Mouse (Mus musculus) midbrain, embryonic 11.5 days (tissue): ENCODE data around the gene Selenoh. TPM values are rescaled to one million over a fixed set of nuclear protein-coding genes. Genes with fewer than 3 reads are reported as not detected.
A peak's percentile ranks its signal among the peaks of the same experiment; 100 is the strongest.

Experiments
- ATAC-seq: fragments of 200-750 bp; cut with Nextera tagmentation; 2 replicates; pipeline ENCODE4 v1.8.0; 2017; ENCODE audit warnings: moderate TSS enrichment, moderate library complexity; ENCODE audit not compliant: low FRiP score
- DNase-seq: peaks from one replicate; pipeline ENCODE4 v3.0.0; 2015; ENCODE audit warnings: low spot score; ENCODE audit errors: missing footprints
- H3K27ac ChIP-seq: fragments of 300-500 bp; sonication (generic); 2 replicates; pipeline ENCODE4 v1.5.1; 2014; ENCODE audit warnings: low read depth, low read length
- H3K27me3 ChIP-seq: fragments of 300-500 bp; sonication (generic); 2 replicates; pipeline ENCODE4 v1.6.1; 2014; ENCODE audit warnings: mild to moderate bottlenecking, low read length, moderate library complexity, mixed read lengths; ENCODE audit not compliant: control insufficient read depth, insufficient read depth
- H3K36me3 ChIP-seq: fragments of 300-500 bp; sonication (generic); 2 replicates; pipeline ENCODE4 v1.6.1; 2014; ENCODE audit warnings: mild to moderate bottlenecking, low read length, moderate library complexity, mixed read lengths; ENCODE audit not compliant: control insufficient read depth, insufficient read depth
- H3K4me1 ChIP-seq: fragments of 300-500 bp; sonication (generic); 2 replicates; pipeline ENCODE4 v1.6.1; 2014; ENCODE audit warnings: low read length; ENCODE audit not compliant: control insufficient read depth, insufficient read depth
- H3K4me2 ChIP-seq: fragments of 300-500 bp; sonication (generic); 2 replicates; pipeline ENCODE4 v1.6.1; 2014; ENCODE audit warnings: mild to moderate bottlenecking, moderate library complexity
- H3K4me3 ChIP-seq: fragments of 300-500 bp; sonication (generic); 2 replicates; pipeline ENCODE4 v1.5.1; 2014; ENCODE audit warnings: low read depth, low read length
- H3K9ac ChIP-seq: fragments of 300-500 bp; sonication (generic); 2 replicates; pipeline ENCODE4 v1.6.1; 2014; ENCODE audit warnings: low read length
- H3K9me3 ChIP-seq: fragments of 300-500 bp; sonication (generic); 2 replicates; pipeline ENCODE4 v1.6.1; 2016; ENCODE audit warnings: low read length; ENCODE audit not compliant: control insufficient read depth
- whole genome bisulfite sequencing: fragments of 180-500 bp; shearing (Covaris S2); extraction: QIAGEN DNeasy Blood & Tissue Kit; methylation state at CpG from one replicate; pipeline ENCODE4 v1.1.7; 2014; 5-methylcytosine and 5-hydroxymethylcytosine counted together
- polyA plus RNA-seq: library from polyadenylated mRNA; unstranded; fragments of >200 nt; fragmentation: Nextera tagmentation; extraction: Ambion mirVana; gene quantifications from 2 replicates; pipeline ENCODE4 v1.2.1, GENCODE M21; 2014

Gene Selenoh
- polyA plus RNA-seq, 1 experiment from 2014 or later, result 473 TPM

DNA sequence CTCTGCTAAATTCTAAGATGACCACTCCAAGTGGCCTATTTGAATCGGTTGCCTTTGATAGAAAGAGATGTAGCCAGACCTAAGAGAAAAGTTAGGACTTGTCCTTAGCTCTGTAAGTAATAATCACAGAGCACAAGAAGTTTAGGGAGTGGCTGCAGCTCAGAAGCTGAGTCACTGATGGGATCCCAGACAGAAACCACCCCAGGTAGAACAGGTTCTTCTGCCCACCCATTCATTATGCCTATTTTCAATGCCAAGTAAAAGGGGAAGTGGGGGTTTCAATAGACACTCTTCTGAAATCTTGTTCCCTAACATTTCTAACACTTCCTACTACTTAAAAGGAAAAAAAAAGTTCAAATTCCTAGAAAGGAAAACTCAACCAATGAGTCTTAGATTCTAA lies 34.7 kb upstream of the Selenoh start:
- ATAC-seq (no peak), DNase-seq (no peak)
- no peak overlapping the region for H3K9ac ChIP-seq
- no peak overlapping the region for H3K27ac ChIP-seq
- H3K4me3 ChIP-seq, result no peak overlapping the region
- H3K4me2 ChIP-seq, result no peak overlapping the region
- no peaks in the 10 kb centered on the region for H3K9me3 ChIP-seq
- no peaks in the 10 kb centered on the region for H3K4me1 ChIP-seq
- no peaks in the 10 kb centered on the region for H3K27me3 ChIP-seq
- WGBS, result 93% methylated on average over 1 of the region's 1 CpGs
- H3K36me3 ChIP-seq, result peaks cover 3% of the 10 kb centered on the region; the same call in 1 of the 2 replicates

DNA sequence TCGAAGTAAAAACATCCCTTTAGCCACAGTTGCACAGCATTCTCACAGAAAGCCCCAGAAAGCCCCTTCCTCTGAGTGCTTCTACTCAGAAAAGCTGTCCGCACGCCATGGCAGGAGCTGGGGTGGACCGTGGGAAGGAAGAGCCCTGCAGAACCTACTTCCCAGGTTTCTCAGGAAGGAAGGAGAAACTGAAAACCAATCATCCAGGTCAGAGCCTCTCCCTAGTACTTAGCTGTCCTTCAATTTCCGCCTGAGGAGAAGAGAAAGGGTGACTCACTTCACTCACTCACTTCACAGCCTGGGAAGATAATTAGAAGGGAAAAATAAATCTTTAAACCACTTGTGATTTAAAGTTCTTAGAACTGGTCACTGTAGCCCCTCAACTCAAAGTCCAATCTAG lies 33.8 kb upstream of the Selenoh start:
- H3K9me3 ChIP-seq, result no peaks in the 10 kb centered on the region
- no peak for ATAC-seq
- 77% methylated on average over 5 of the region's 5 CpGs for WGBS

GRCm38 (mm10) chr2:84703497-84703896 lies 32.9 kb upstream of the Selenoh start:
- H3K4me2 ChIP-seq, result no peak overlapping the region
- H3K27ac ChIP-seq, result no peak overlapping the region
- WGBS, result 88% methylated on average over 1 of the region's 1 CpGs
- no peaks in the 10 kb centered on the region for H3K27me3 ChIP-seq
- H3K4me3 ChIP-seq, result no peak overlapping the region
- no peak overlapping the region for H3K9ac ChIP-seq
- H3K4me1 ChIP-seq, result no peaks in the 10 kb centered on the region
- no peaks in the 10 kb centered on the region for H3K36me3 ChIP-seq
- no peaks in the 10 kb centered on the region for H3K9me3 ChIP-seq
- no peak for ATAC-seq
- no peak for DNase-seq

More for the DNA sequence above, 33.8 kb upstream of the Selenoh start:
- Histone ChIP-seq H3K4me3 (no peak overlapping the region), H3K27me3 (no peaks in the 10 kb centered on the region), H3K27ac (no peak overlapping the region), H3K36me3 (no peaks in the 10 kb centered on the region), H3K4me1 (no peaks in the 10 kb centered on the region), H3K4me2 (no peak overlapping the region), H3K9ac (no peak overlapping the region)
- DNase-seq, result no peak

- Histone ChIP-seq H3K4me1 (no peaks in the 10 kb centered on the region), H3K9me3 (no peaks in the 10 kb centered on the region), H3K9ac (no peak overlapping the region), H3K36me3 (peaks cover 13% of the 10 kb centered on the region; the same call in 1 of the 2 replicates), H3K4me2 (no peak overlapping the region), H3K27ac (no peak overlapping the region), H3K27me3 (no peaks in the 10 kb centered on the region), H3K4me3 (no peak overlapping the region)
- DNase-seq, result no peak
- 92% methylated on average over 5 of the region's 5 CpGs for WGBS
- ATAC-seq, result no peak
Observed at GRCm38 (mm10) chr2:84695007-84695695, 24.6 kb upstream of the Selenoh start.

DNA sequence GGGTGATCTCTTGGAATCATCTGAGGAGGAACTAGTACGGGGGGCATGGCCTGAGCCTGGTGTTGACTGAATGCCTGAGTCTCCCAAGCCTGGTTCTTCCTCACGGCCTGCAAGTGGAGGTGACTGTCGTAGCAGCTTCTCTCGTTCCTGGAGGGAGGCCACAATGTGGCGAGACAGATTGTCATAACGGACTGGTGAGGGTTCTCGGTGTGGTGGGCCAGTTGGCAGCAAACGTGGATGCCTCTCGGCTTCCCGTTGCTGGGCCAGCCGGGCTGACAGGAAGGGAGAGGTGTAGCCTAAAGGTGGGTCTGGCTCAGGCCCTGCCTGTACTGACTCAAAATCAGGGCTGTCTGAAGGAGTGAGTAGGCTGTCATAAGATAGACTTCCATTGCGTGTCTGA lies 19.5 kb upstream of the Selenoh start:
- Histone ChIP-seq H3K9me3 (no peaks in the 10 kb centered on the region), H3K9ac (no peak overlapping the region), H3K27ac (no peak overlapping the region), H3K4me2 (no peak overlapping the region), H3K36me3 (peaks cover 31% of the 10 kb centered on the region), H3K27me3 (no peaks in the 10 kb centered on the region), H3K4me3 (no peak overlapping the region), H3K4me1 (no peaks in the 10 kb centered on the region)
- DNase-seq, result no peak
- WGBS, result 95% methylated on average over 12 of the region's 12 CpGs
- 0 out of 2 replicates have a peak, but pooled peaks have one; percentile 30 for ATAC-seq

- Histone ChIP-seq H3K9me3 (no peaks in the 10 kb centered on the region), H3K27me3 (no peaks in the 10 kb centered on the region), H3K9ac (no peak overlapping the region), H3K27ac (no peak overlapping the region), H3K4me2 (no peak overlapping the region), H3K36me3 (peaks cover 33% of the 10 kb centered on the region), H3K4me1 (no peaks in the 10 kb centered on the region), H3K4me3 (no peak overlapping the region)
- ATAC-seq (no peak), DNase-seq (no peak)
- 80% methylated on average over 2 of the region's 2 CpGs for WGBS
Observed at GRCm38 (mm10) chr2:84688080-84688844, 17.7 kb upstream of the Selenoh start.

DNA sequence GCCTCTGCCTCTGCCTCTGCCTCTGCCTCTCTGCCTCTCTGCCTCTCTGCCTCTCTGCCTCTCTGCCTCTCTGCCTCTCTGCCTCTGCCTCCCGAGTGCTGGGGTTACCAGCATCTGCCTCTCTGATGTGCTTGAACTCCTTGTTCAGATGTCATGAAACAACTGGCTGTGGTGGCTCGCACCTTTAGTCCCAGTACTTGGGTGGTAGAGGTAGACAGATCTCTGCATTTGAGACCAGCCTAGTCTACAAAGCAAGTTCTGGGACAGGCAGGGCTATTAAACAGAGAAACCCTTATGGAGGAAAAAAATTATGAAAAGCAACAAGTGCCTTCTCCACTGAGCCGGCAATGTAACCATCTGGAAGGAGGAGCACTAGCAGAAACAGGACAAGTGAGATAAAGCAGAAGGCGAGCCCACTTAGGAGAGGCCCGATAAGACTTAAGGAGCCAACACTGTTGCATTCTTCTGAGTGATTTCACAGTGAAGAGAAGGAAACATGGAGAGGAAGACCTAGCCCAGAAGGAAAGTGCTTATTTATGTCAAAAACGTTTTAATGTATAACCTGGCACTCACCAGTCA lies 12.1 kb upstream of the Selenoh start:
- no peak overlapping the region for H3K9ac ChIP-seq
- peaks cover 11% of the 10 kb centered on the region; the same call in 1 of the 2 replicates for H3K36me3 ChIP-seq
- DNase-seq, result no peak
- H3K4me3 ChIP-seq, result no peak overlapping the region
- no peak for ATAC-seq
- 92% methylated on average over 6 of the region's 6 CpGs for WGBS
- H3K9me3 ChIP-seq, result no peaks in the 10 kb centered on the region
- no peak overlapping the region for H3K27ac ChIP-seq
- peaks cover 5% of the 10 kb centered on the region for H3K4me1 ChIP-seq
- no peaks in the 10 kb centered on the region for H3K27me3 ChIP-seq
- H3K4me2 ChIP-seq, result no peak overlapping the region

- 18% methylated on average over 8 of the region's 8 CpGs for WGBS
- ATAC-seq (no peak), DNase-seq (no peak)
- peak within 1 kb of the TSS; percentile 85 for H3K4me3 ChIP-seq
- peak within 1 kb of the TSS; percentile 53 for H3K4me2 ChIP-seq
- no peaks in the 10 kb centered on the region for H3K9me3 ChIP-seq
- peak within 1 kb of the TSS; percentile 17; the same call in 1 of the 2 replicates for H3K27ac ChIP-seq
- H3K4me1 ChIP-seq, result peaks cover 9% of the 10 kb centered on the region
- peak within 1 kb of the TSS; percentile 81 for H3K9ac ChIP-seq
- H3K36me3 ChIP-seq, result 0 out of 2 replicates have a peak, but pooled peaks cover 6% of the 10 kb centered on the region
- no peaks in the 10 kb centered on the region for H3K27me3 ChIP-seq
Observed at GRCm38 (mm10) chr2:84679016-84679415, 8.4 kb upstream of the Selenoh start, which contains the start of gene Tmx2. Tmx2 (minus strand) TSS chr2:84679140.
